Mouse (Mus musculus) embryonic facial prominence, embryonic 10.5 days (tissue): ENCODE results near the gene Hist1h2bn. TPM values are rescaled to one million over a fixed set of nuclear protein-coding genes. Genes with fewer than 3 reads are reported as not detected.
A peak's percentile ranks its signal among the peaks of the same experiment; 100 is the strongest.
"Not testable (repeated sequence)": the region's sequence is repeated elsewhere in the genome, so short reads cannot be mapped to it uniquely, and the experiment has no call there.

ENCODE experiments used
- DNase-seq: peaks from one replicate; pipeline ENCODE4 v3.0.0-alpha.2; 2017; ENCODE audit warnings: low spot score
- H3K27ac ChIP-seq: fragments of 300-500 bp; sonication (generic); replicated peaks from 2 replicates; pipeline ENCODE4 v1.5.1; 2016; ENCODE audit warnings: mild to moderate bottlenecking
- H3K27me3 ChIP-seq: fragments of 300-500 bp; sonication (generic); replicated peaks from 2 replicates; pipeline ENCODE4 v1.6.1; 2016; ENCODE audit warnings: low read depth, mild to moderate bottlenecking; ENCODE audit not compliant: poor library complexity, severe bottlenecking
- H3K36me3 ChIP-seq: fragments of 300-500 bp; sonication (generic); replicated peaks from 2 replicates; pipeline ENCODE4 v1.6.1; 2016; ENCODE audit warnings: mild to moderate bottlenecking, moderate library complexity
- H3K4me1 ChIP-seq: fragments of 300-500 bp; sonication (generic); 2 replicates; pipeline ENCODE4 v1.6.1; 2016
- H3K4me3 ChIP-seq: fragments of 300-500 bp; sonication (generic); 2 replicates; pipeline ENCODE4 v1.5.1; 2016; ENCODE audit warnings: mild to moderate bottlenecking, moderate library complexity
- H3K9me3 ChIP-seq: fragments of 300-500 bp; sonication (generic); 2 replicates; pipeline ENCODE4 v1.6.1; 2016; ENCODE audit warnings: mild to moderate bottlenecking
- WGBS: fragments of 180-500 bp; shearing (Covaris S2); methylation state at CpG from one replicate; pipeline ENCODE4 v1.1.7; 2016; 5-methylcytosine and 5-hydroxymethylcytosine counted together
- microRNA-seq: library from miRNA; unstranded; fragments of <30 nt; microRNA quantifications from one replicate; pipeline ENCODE4, GENCODE M21; 2017
- polyA plus RNA-seq: library from polyadenylated mRNA; unstranded; fragments of >200 nt; fragmentation: Nextera tagmentation; extraction: Ambion mirVana; gene quantifications from 2 replicates; pipeline ENCODE4 v1.2.1, GENCODE M21; 2016

The Hist1h2bn gene
- polyA plus RNA-seq, 1 experiment from 2014 or later = 4.0 TPM

DNA sequence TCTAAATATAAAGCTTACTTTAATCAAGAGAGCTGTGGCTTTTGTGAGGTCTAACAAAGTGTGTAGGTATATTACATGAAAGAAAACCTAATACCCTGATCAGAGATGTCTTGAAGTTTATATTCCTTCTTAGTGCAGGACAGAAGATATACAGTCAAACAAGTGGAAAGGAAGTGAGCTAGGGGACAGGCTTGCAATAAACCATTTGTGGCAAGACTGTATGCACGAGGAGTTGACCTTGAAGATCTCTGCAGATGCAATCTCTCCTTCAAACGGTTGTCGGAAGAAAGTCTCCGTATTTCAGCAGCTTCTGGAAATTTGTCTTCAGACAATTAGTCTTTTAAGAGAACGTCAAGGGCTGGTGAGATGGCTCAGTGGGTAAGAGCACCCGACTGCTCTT, 36.0 kb downstream of the Hist1h2bn start:
- Histone ChIP-seq H3K27ac (peak overlapping the region; percentile 89), H3K36me3 (no peaks in the 10 kb centered on the region), H3K9me3 (no peaks in the 10 kb centered on the region), H3K4me1 (peaks cover 31% of the 10 kb centered on the region), H3K4me3 (no peak overlapping the region), H3K27me3 (no peaks in the 10 kb centered on the region)
- 55% methylated on average over 6 of the region's 6 CpGs for WGBS
- no peak for DNase-seq

DNA sequence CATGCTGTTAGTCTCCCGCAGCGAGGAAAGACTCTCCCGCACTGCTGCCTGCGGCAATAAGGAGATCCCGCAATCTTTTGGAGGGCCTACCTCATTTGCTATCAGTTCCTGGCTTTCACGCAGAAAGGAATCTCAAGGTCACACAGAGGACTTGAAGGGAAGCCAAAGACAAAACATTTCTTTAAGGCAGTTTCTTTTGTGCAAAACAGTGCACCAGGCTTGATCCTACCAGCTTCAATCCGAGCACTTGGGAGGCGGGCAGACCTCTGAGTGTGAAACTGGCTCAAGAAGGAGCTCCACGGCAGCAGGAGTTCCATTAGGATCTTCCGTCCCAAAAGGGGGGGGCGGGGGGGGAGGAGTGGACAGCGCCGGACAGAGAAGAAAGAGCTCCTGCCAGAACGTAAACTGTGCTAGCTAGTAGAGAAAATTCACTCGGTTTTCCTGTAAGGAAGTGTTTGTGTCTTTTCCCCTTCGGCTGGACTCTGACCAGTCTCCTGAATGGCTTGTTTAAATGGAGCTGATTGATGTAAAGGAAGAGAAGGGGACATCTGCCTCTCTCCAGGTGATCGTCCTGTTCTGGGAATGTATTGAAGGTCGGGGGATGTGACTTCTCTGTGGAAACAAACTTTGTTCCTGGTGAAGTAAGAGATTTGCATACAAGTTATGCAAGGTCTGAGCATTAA, 36.8 kb downstream of the Hist1h2bn start:
- Histone ChIP-seq H3K9me3 (no peaks in the 10 kb centered on the region), H3K27ac (peak overlapping the region; percentile 77), H3K27me3 (no peaks in the 10 kb centered on the region), H3K36me3 (no peaks in the 10 kb centered on the region), H3K4me1 (peaks cover 27% of the 10 kb centered on the region), H3K4me3 (peak overlapping the region; percentile 43)
- 8% methylated on average over 18 of the region's 18 CpGs for WGBS
- DNase-seq = peak; percentile 40

DNA sequence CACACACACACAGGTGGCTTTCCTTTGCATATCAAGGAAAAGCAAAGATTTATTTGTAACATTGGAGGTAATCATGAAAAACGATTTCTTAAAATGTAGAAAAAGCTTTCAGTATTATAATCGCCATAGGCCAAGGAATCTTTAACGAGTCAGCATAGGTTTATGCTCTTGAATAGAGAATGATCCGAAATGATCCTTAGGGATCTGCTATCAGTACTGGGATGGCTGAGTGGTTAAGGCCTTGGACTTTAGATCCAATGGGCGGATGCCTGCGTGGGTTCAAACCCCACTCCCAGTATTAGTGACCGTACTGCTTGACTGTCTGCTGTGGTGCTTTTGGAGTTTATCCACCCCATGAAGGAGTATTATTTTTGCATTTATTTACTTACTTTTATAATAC, 41.7 kb downstream of the Hist1h2bn start:
- no peak for DNase-seq
- Histone ChIP-seq H3K4me1 (peaks cover 5% of the 10 kb centered on the region), H3K36me3 (no peaks in the 10 kb centered on the region), H3K4me3 (no peak overlapping the region), H3K9me3 (no peaks in the 10 kb centered on the region), H3K27ac (no peak overlapping the region), H3K27me3 (no peaks in the 10 kb centered on the region)
- 90% methylated on average over 7 of the region's 7 CpGs for WGBS

DNA sequence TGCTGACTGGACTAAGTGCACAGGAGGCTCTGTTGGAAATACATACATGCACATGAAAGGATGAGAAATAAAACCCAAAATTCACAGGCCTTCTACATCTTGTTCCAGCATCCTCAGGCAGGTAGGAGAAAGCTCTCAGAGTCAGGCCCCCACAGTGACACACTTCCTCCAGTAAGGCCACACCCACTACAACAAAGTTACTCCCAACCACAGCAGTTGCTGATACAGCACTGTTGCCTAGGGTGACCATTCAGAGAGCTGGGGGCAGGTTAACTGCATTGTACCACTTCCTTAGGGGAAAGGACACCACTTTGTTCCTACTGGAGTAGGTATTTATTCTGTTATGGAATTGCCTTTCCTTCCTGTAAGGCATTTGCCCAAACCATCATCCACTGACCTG, 43.2 kb downstream of the Hist1h2bn start:
- H3K36me3 ChIP-seq, H3K9me3 ChIP-seq, H3K27me3 ChIP-seq, DNase-seq, H3K27ac ChIP-seq, H3K4me3 ChIP-seq, H3K4me1 ChIP-seq: not testable (repeated sequence)

DNA sequence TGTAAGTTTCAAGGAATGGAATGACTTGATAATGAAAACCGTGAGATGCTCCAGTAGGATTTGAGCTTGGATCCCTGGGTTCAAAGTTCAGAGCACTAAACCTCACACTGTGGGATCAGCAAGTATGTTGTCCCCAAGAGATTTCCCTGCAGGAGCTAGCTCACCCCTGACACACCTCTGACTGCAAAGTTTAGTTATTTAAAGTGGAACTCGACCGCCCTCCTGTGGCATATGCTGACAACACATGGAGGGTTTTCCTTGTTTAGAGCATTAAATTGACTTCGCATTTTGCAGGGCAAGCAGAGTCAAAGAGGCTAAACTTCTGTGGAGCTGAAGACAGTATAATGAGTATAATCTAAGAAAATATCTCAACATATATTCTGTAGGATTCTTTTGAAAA, 49.1 kb downstream of the Hist1h2bn start:
- whole genome bisulfite sequencing = no CpG with 5 or more reads among the region's 4 CpGs
- DNase-seq, H3K27ac ChIP-seq, H3K9me3 ChIP-seq, H3K4me3 ChIP-seq, H3K27me3 ChIP-seq, H3K4me1 ChIP-seq, H3K36me3 ChIP-seq: not testable (repeated sequence)

Small RNA genes within 50 kb of the gene (microRNA-seq; reads per million reads assigned to microRNA genes)
- gene Gm44346 (not detected), gene Gm44357 (not detected), gene Gm44367 (not detected), gene Gm44454 (1.5 reads per million)

Other genes starting within 250 kb of the Hist1h2bn start
- gene Zkscan8, start 223.0 kb upstream of the Hist1h2bn start, polyA plus RNA-seq = 7.6 and 7.8 TPM in 2 replicates
- 0.11 and 0.21 TPM in 2 replicates for gene Olfr1366, start 211.3 kb upstream of the Hist1h2bn start, polyA plus RNA-seq
- gene Olfr1535, start 194.2 kb upstream of the Hist1h2bn start, polyA plus RNA-seq = not detected in 2 replicates
- gene Olfr1364, start 172.4 kb upstream of the Hist1h2bn start, polyA plus RNA-seq = not detected in 2 replicates
- not detected in 2 replicates for gene Olfr1362, start 140.1 kb upstream of the Hist1h2bn start, polyA plus RNA-seq
- gene Olfr11, start 111.6 kb upstream of the Hist1h2bn start, polyA plus RNA-seq = not detected in 2 replicates
- not detected in 2 replicates for gene Olfr1361, start 90.7 kb upstream of the Hist1h2bn start, polyA plus RNA-seq
- gene Olfr1360, start 76.7 kb upstream of the Hist1h2bn start, polyA plus RNA-seq = not detected in 2 replicates
- gene Olfr1359, start 56.0 kb upstream of the Hist1h2bn start, polyA plus RNA-seq = not detected in 2 replicates
- 1.6 and 3.1 TPM in 2 replicates for gene Hist1h2bl, start 38.0 kb upstream of the Hist1h2bn start, polyA plus RNA-seq
- gene Hist1h2ai, start 37.7 kb upstream of the Hist1h2bn start, polyA plus RNA-seq = 30.5 and 32.2 TPM in 2 replicates
- 10.7 and 12.8 TPM in 2 replicates for gene Hist1h3h, start 36.5 kb upstream of the Hist1h2bn start, polyA plus RNA-seq
- gene Hist1h2bm, start 32.1 kb upstream of the Hist1h2bn start, polyA plus RNA-seq = 5.7 and 6.0 TPM in 2 replicates
- gene Hist1h4j, start 19.1 kb upstream of the Hist1h2bn start, polyA plus RNA-seq = 0.93 and 1.3 TPM in 2 replicates
- 3.9 and 7.1 TPM in 2 replicates for gene Hist1h4k, start 3.6 kb upstream of the Hist1h2bn start, polyA plus RNA-seq
- gene Hist1h2ak, start 296 bp upstream of the Hist1h2bn start, polyA plus RNA-seq = 18.6 and 21.7 TPM in 2 replicates
- gene Hist1h1b, start 26.5 kb downstream of the Hist1h2bn start, polyA plus RNA-seq = 34.8 and 36.2 TPM in 2 replicates
- gene Hist1h3i, start 29.2 kb downstream of the Hist1h2bn start, polyA plus RNA-seq = 102 and 103 TPM in 2 replicates
- gene Hist1h2an, start 33.1 kb downstream of the Hist1h2bn start, polyA plus RNA-seq = 10.9 and 18.0 TPM in 2 replicates
- 3.1 and 3.2 TPM in 2 replicates for gene Hist1h2bp, start 33.3 kb downstream of the Hist1h2bn start, polyA plus RNA-seq
- gene Hist1h2bq, start 56.1 kb downstream of the Hist1h2bn start, polyA plus RNA-seq = 21.7 and 23.9 TPM in 2 replicates
- not detected in 2 replicates for gene Hist1h2ao, start 56.3 kb downstream of the Hist1h2bn start, polyA plus RNA-seq
- not detected in 2 replicates for gene Hist1h4m, start 57.6 kb downstream of the Hist1h2bn start, polyA plus RNA-seq
- gene Hist1h4n, start 78.1 kb downstream of the Hist1h2bn start, polyA plus RNA-seq = 9.3 and 10.5 TPM in 2 replicates
- gene Hist1h2ap, start 79.4 kb downstream of the Hist1h2bn start, polyA plus RNA-seq = 6,093 and 6,114 TPM in 2 replicates
- gene Hist1h2br, start 79.6 kb downstream of the Hist1h2bn start, polyA plus RNA-seq = 21.7 and 24.2 TPM in 2 replicates
- 23.1 and 24.9 TPM in 2 replicates for gene Zfp184, start 191.0 kb downstream of the Hist1h2bn start, polyA plus RNA-seq
- gene Pom121l2, start 227.1 kb downstream of the Hist1h2bn start, polyA plus RNA-seq = 0.06 TPM in 1 of 2 replicates, not detected in the other